Mouse (Mus musculus) testis, postnatal 14 days (tissue): ENCODE results near the gene Mecom.

Experiments used
- DNase-seq: peaks from one replicate; pipeline ENCODE4 v3.0.0; 2021; ENCODE audit warnings: low spot score

Mecom gene

DNA sequence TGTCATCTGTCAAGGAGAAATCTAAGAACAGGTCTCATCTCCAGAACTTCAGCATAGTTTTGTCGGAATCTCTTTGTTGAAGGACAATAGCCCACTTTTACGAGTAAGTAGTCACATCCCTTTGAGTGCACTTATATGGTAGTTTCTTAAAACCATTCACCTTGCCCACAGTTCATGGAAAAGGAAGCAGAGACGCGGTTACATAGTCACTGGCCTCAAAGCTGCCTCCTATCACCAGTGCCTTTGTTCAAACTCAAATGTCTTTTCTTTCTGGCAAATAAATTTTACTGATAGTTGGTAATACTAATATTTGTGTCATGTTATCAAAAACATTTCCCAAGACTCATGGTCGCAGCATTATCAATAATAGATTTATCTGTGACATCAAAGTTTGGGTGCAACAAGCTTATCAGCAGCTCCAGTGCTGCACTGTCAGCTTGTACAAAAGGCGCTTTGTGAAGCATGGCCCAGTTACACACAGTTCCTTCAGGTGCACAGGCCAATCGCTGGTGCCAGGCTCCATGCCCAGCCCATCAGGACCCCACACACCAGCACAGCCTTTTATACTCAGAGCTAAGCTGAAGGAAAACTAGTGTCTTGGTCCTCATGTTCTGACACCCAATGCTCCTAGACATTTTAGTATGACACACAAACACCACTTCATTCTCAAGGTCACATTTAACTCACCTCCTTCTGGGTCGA lies 399.3 kb downstream of the Mecom start:
- no peak for DNase-seq

DNA sequence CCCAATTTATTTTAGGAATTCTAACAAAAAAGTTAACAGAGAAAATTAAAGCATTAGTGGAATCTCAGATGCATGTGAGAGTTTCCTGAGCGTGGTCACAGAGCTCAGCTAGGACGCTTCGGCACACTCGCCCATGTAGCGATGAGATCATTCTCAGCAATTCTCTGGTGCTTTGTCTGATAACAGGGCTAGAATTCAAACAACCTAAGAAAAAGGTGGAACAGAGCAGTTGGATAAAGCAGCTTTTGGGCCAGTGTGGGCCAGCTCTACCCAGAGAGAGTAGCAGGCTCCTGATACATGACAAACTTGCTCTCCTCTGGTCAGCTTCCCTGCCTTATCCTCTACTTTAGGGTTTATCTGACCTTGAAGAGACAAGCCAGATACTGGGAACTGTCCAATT lies 402.8 kb downstream of the Mecom start:
- DNase-seq, result no peak

DNA sequence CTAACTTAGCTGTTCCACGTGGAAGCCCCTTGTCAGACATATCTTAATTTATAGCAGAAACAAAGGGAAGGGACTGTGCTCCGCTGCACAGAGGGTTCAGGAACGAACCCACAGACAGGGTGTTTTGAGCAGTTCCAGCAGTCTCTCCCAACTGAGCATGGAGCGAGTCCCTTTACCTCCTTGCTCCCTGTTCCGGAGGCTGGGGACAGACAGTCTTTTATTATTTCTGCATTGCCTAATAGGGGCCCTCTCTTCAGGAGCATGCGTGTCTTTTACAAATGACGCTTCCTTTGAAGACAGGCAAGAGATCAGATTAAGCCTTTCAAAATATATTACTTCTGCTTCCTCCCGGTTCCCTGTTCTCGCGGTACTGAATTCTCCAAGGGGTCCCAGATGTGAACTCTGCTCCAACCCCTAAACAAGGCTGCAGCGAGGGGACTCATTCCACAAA lies 403.8 kb downstream of the Mecom start:
- DNase-seq, result no peak

DNA sequence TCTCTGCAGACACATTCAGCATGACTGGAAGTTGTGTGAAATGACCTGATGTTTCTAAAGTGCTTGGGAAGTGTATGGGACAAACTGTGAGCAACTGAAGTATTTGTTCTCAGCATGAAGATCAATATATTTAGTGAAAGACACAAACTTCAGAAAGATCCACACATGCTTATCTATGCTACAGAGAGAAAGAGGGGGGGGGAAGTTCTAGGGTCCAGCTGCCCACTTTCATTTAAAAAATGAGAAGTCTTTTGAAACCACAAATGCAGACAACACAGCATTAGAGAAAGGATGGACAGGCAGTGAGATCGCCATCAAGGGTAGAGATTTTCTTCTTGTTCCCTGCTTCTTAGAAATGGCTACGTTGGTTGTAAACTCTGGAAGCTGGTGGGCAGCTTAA lies 404.4 kb downstream of the Mecom start:
- DNase-seq, result no peak

DNA sequence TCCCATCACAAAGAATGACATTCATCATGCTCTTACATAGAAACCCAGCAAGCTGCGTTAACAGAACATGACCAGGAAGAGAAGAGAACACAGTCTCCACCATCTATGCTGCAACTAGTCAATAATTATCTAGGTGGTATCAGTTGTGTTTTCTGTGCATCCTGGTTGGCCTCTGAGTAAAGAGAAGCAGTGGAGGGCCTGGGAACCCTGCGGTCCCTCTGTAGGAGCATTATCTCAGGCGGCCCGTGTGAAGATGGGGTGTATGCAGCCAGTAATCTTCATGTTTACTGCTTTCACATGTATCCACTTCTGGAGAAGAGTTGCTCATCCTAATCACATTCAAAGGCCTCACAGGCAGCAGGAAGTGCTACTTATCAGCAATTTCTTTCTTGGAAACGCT lies 407.5 kb downstream of the Mecom start:
- no peak for DNase-seq

DNA sequence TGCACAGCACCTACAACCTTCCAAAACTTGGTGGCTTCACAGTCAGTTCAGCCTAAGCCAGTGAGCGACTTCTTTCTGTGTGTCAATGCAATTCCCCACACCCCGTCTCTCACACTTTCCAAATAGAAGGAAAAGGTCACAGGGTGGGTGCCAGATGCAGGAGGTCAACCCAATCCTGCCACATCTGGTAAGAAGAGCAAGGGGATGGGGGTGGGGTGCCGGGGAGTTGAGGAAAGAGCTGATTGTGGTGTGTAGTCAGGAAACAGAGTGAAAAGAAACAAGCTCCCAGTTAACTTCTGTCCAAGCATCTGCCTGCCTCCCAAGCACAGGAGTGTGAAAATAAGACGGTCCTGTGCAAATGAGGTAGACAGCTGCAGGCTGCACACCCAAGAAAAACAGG lies 408.1 kb downstream of the Mecom start:
- no peak for DNase-seq

DNA sequence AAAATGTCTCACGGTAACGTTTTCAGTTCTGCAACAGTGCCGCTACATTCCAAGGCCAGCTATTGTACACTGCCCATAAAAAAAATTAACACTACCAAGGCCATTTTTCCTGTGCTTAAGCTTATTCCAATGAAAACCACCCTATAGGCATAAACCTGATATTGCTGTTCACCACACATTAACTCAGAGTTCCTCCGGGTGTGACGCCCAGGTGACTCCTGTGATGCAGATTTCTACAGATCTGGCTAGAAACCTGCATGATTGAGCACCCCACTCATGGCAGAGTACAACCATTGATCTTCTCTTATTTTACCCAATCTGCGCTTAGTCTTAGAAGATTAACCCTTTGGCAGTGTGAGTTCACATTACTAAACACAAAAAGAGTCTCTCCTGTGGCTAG lies 409.2 kb downstream of the Mecom start:
- no peak for DNase-seq

DNA sequence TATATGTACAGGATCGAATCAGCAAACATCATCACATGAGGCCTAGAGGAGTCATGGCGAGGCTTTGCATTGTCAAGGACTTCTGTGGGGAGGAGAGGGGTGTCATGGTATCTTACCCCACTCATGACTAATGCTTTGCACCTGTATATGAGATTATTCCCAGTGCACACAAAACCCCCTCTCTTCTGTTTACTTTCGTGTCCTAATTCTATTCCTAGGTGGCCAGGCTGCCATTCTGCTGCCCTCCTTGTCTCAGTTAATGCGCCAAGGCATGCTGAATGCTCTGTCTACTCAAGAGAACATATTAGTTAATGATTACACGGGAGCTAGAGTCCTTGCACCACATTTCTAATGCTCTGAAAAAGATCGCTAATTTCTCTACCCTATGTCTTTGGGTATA lies 412.0 kb downstream of the Mecom start:
- no peak for DNase-seq

DNA sequence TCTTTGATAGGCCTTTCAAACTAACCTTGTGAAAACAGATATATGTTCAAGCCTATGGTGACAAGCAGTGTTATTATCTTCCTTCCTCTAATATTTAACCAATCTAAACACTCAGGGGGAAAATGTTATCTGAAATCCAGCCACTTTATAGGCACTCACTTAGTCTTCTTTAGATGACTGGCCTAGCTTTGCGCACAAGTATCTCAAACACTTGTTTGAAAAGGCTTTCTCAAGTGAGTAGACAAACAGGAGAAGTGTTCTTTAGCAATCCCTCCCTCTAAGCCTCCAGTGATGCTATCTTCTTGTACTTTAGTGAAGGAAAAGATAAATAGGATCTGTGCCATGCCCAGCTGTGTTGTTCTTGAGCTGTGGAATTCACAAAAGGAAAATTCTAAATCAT lies 412.7 kb downstream of the Mecom start:
- no peak for DNase-seq

DNA sequence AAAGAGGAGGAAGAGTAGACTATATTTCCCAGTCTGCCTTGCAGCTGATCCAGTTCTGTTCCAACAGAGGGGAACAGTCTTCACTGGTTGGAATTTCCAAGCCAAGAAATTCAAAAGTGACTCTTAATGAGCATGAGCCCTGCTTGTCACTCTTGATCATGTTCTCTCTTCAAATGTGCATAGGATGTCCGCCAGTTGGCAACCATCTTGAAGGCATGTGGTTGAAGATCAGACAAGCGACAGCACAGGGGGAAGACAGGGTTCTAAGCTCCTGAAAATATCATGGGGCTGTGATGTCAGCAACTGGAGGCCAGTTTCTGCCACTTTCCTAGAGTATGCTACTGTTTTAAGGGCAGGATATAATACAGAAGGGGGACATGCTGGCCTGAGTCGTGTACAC lies 414.8 kb downstream of the Mecom start:
- no peak for DNase-seq

DNA sequence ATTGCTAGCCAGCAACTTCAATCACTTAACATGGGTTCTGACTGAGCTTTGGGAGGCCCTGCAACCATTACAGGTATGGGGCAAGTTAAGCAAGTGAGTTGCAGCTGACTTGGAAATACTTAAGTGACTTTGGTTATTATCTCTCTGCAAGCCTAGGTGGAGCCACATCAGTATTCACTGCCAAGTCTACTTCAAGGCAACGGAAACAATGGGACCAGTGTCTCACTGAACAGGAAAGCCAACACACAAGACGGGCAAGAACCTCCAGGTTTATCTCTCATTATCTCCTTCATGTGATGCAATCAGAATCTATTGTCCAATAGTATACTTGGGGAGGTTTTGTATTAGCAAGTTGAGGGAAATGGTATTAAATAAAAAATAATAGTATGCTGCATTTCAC lies 415.4 kb downstream of the Mecom start:
- no peak for DNase-seq

DNA sequence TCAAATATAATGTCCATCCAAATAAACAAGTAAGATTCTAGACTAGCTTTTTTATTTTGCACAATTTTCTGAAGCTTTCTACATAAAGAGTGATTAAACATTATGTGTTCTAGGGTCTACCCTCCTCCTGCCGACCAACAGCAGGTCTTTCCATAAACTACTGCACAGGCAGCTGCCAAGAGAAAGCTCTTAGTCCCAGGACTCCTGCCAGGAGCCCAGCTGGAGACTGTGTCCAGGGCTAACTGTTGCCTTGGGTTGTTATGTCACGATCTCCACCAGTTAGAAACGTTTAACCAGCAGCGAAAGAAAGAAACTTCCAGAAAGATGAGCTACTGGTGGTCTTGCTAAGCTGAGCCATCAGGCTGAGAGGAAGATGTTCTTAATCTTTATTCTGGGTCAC lies 417.3 kb downstream of the Mecom start:
- no peak for DNase-seq

DNA sequence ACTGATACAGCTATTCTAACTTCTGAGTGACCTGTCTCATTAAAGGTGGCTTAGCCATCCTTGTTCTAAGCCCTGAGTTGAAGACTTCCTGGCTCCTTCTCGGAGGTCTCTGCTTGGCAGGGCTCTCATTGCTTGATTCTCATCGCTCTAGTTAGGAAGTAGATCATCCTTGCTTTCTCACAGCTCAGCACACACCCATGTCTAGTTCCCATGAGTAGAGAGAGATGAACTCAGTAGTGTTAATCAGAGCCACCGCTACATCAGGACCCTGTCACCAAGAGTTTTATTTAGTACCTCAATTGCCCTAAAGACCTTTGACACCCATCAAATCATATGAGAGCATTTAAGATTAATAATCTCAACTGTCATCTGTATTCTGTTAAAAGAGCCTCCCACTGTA lies 425.2 kb downstream of the Mecom start:
- DNase-seq, result no peak

DNA sequence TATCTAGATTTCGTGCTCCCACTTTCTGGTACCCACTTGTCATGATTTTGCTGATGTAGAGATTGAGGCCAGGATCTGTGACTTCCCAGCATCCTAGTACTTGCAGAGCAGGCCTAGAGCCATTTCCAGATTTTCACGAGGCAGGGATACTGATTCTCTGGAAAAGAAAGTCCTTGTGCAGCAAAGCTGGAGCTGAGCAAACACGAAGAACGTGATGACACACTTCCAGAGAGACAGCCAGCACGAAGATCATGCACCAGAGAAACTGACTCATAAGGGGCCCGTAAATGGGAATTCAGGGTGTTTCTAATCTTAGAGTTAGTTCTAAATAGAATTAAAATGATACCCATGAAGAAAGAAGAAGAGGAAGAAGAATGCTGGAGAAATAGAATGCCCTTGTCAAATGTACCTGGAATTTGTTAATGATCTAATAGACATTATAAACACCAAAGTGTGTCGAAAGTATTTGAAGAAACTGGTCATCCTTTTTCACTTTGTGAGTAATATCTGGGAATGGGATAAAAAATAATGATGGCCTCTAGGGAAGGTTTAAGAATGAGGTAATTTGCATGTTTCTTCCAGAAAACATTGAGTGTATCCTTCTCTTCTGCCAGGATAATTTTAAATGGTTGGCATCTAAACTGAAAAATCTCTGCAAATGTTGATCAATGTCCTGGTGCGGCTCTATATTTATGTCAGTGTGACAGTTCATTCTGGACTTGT lies 426.9 kb downstream of the Mecom start:
- DNase-seq, result no peak

DNA sequence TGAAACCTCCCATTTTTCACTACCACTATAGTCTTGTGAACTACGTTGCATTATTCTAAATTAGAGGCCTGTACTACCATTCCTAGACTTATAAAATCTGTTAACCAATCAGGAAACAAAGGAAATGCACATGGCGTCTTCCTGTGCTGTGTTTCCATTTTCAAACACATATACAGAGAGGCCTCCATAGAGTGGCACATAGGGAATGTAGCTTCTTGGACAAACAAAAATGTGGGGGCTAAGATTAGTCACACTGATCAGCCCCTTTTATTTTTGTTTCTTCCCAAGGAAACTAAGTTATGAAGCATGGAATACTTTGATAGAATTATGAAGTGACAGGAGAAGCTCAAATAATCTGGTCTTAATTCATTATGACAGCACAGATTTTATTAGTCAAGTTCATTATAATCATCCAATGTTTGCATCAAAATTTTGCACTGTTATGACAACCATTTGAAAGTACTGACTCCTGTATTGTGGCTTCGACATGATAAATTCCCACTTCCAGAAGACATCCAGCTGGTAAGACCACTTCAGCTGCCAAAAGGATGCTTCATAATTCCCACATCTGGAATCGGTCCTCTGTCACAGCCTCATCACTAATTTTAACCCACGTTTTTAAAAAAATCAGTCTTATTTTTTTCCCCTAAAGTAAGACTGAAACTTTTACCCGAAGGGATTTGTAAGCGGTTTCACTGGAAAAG lies 429.1 kb downstream of the Mecom start:
- DNase-seq, result no peak

DNA sequence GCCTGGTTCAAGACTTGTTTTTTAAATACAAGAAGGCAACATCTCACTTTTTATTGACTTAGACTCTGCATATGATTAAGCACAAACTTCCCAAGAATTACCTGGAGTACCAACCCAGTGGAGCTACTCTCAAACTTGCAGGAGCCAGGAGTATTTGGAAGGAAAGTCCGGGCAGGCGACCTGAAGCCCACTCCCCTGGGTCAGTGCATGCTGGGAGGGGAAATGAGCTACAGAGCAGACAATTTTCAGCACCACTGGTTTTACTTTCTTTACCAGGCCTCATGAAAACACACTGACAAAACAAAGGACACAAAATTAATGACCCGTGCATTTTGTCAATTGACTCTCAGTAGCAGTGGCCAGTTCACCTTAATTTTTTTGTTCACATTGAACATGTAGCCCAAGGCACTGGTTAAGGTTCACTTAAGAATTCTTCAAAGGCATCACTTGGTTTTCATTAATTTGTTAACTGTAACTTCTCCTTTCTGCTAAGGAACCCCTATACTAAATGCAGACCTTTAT lies 434.5 kb downstream of the Mecom start:
- DNase-seq, result no peak

DNA sequence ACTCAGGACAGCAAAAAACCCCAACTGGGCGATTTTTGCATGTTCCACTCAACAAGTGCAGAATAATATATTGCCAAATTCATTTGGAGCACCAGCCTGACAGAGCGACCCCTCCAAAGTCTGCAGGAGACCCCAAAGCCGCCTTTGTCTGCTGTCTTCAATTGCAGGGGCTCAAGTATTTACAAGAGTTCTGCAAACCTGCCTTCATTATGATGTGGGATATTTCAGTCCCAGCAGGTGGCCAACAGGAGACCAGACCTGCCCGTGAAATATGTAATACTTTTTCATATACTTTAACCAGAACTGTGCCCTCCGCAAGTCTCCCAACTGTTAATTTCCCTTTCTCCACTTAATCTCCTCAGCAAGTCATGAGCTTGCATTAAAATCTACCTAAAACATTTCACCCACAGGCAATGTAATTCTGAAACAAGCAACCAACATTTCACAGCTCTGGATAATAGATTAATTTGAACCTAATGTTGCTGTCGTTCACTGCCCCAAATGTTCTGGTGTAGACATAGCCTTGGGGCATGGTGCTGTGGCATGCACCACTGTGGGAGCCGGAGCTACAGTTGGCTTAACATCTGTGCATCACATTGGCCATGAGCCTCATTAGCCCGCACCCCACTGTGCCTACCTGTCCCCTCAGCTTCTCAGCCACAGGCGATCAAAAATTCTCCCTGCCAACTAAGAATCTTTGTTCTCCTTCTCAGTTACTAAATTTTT lies 439.7 kb downstream of the Mecom start:
- no peak for DNase-seq

DNA sequence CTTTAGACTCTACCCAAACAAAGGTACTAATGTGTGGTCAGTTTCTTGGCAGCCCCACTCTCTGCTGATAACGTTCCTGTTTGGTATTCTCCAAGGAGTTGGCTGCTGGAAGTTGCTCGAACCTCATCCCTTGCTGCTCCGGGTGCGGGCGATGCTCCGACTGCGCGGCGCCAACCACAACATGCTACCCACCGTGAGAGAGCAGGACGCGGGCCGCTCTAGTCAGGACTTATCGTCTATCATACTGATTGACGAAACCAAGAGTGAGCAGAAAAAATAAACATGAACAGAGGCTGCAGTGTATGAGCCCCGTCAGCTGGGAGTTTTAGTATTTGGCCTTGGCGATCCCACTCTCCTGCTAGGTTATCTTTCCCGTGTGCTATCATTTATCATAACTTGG lies 441.3 kb downstream of the Mecom start:
- no peak for DNase-seq

DNA sequence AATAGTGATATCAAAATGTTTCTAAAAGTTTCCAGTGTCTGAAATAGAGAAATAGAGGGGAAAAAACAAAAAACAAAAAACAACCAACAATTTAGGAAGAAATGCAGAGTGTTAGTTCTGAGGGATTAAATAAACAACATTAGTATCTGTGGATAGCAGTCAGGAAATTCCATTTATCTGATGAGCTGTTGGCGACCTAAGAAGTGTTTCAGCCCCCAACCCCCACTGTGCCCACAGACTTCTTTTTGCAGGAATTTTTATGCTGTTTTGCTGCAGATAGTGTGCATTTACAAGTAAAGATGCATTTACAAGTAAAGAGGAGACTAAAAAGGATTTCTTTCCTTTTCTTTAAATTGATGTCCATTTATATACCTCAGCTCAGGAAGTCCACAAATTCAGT lies 441.9 kb downstream of the Mecom start:
- DNase-seq, result no peak

DNA sequence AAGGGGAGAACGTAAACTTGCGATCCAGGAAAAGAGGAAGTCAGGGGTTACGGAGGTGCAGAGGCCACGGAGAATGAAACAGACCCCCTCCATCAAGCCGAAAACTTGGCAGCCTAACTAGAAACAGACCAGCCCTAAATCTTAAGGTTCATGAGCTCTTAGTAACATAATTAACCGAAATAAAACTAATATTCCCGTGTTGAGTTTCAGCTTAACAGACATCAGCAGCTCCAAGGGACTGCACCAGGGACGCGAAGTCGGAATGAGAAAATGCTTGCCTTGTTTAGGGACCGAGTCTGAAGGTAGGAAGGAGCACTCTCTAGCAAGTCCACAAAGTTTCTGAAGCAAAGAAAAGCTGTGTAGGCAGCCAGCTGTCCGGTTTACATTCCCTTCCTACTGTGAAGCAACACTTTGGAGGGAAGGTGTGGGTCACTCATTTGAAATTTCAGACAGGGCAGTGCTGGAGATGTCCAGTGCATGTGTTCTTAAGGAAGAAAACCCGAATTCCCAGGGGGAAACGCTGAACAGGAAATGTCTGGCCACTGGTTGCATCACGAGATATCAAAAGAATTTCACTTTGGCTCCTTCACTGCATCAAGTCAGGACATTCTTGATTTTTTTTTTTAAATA lies 442.5 kb downstream of the Mecom start:
- no peak for DNase-seq

DNA sequence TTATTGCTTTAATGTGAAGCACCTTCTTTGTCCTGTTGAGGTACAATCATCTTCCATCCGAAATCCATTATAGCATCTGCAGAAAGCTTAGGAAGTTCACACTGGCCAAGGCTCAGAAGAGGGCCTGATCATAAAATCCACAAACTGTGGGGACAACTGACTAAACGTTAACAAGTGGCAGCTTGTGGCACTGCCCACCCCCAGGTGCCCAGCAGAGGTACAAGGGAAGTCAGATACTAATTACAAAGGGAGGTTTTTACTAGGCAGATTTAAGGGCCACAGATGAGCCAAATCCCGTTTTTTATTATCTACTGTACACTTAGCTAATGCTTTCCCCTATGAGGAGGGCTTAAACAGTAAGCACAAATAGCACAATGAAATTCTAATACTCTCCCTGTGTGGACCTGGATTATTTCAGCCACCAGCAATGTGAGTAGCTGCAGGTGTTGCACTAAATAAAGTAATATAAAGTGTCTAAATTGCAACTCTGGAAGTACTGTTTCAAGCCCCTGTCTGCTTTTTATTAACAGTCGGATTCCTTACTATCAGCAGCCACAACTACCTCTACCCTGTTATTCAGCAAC lies 443.2 kb downstream of the Mecom start:
- no peak for DNase-seq

DNA sequence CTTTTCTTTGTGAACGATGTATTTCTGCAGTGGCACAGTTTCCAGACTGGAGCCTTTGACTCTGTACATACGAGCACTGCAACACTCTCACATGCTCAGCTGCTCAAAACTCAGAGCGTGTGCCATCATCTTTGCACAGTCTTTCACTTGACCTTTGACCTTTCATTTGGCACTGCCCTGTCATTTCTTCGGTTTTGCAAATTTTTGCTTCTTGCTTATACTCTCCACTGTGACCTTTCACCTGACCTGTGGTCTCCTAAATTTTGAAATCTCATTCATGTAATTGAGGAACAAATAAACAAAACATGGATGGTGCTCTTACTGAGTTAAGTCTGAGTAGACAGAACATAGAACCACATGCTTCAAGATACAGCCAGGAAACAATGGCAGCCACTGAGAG lies 446.7 kb downstream of the Mecom start:
- DNase-seq, result no peak
